Mouse (Mus musculus) MEL-GATA-1-ER (cell line): Measurements from ENCODE around the gene Chrm4.

ENCODE experiments used
- DNase-seq: peaks from one replicate; pipeline ENCODE4 v3.0.0-alpha.2; 2012; ENCODE audit warnings: low read depth; ENCODE audit errors: extremely low read depth

The Chrm4 gene

GRCm38 (mm10) chr2:91921790-91922570 lies 5.1 kb upstream of the Chrm4 start:
- peak; percentile 33 for DNase-seq

- DNase-seq = peak; percentile 63
Measured at GRCm38 (mm10) chr2:91922586-91923414, 4.2 kb upstream of the Chrm4 start.

- DNase-seq = peak; percentile 63
Measured at GRCm38 (mm10) chr2:91923415-91924337, 3.4 kb upstream of the Chrm4 start.

GRCm38 (mm10) chr2:91924726-91925125 lies 2.3 kb upstream of the Chrm4 start:
- DNase-seq = no peak

- DNase-seq = no peak
Measured at GRCm38 (mm10) chr2:91925442-91925841, 1.6 kb upstream of the Chrm4 start.

GRCm38 (mm10) chr2:91927826-91928533 lies 931 bp downstream of the Chrm4 start:
- peak; percentile 44 for DNase-seq

- no peak for DNase-seq
Measured at GRCm38 (mm10) chr2:91928534-91929350, 1.7 kb downstream of the Chrm4 start.

- no peak for DNase-seq
Measured at GRCm38 (mm10) chr2:91929455-91929854, 2.4 kb downstream of the Chrm4 start.

GRCm38 (mm10) chr2:91929936-91930335 lies 2.9 kb downstream of the Chrm4 start:
- DNase-seq = no peak

GRCm38 (mm10) chr2:91930761-91931291 lies 3.8 kb downstream of the Chrm4 start:
- no peak for DNase-seq

GRCm38 (mm10) chr2:91931328-91932159 lies 4.5 kb downstream of the Chrm4 start:
- DNase-seq = no peak

- DNase-seq = no peak
Measured at GRCm38 (mm10) chr2:91932160-91932711, 5.2 kb downstream of the Chrm4 start, which contains the start of gene Mdk. Gene Mdk, minus strand, starts transcription at chr2:91932297.

GRCm38 (mm10) chr2:91932737-91933350 lies 5.8 kb downstream of the Chrm4 start:
- DNase-seq = no peak

- no peak for DNase-seq
Measured at GRCm38 (mm10) chr2:91933471-91933870, 6.4 kb downstream of the Chrm4 start.

GRCm38 (mm10) chr2:91934016-91934415 lies 7.0 kb downstream of the Chrm4 start:
- no peak for DNase-seq

GRCm38 (mm10) chr2:91934826-91935525 lies 7.9 kb downstream of the Chrm4 start:
- no peak for DNase-seq

- no peak for DNase-seq
Measured at GRCm38 (mm10) chr2:91936154-91936553, 9.1 kb downstream of the Chrm4 start.
